Mouse (Mus musculus) mature B cell (primary cell): ENCODE results near the gene Mbl2.
"Not testable (repeated sequence)": the region's sequence is repeated elsewhere in the genome, so short reads cannot be mapped to it uniquely, and the experiment has no call there.

Experiments
- in situ Hi-C: fragments of 300-500 bp; cut with MboI; formaldehyde crosslinking; loops from 2 replicates; pipeline ENCODE4 v1.14.3; 2019

Mbl2 gene

GRCm38 (mm10) chr19:30232691-30233090 is at the start of gene Mbl2:
Gene Mbl2 (plus strand): TSS chr19:30232942.
- in situ Hi-C loops, result loop anchor here (25.0 kb wide), 1 partner anchor 1530 kb away; the partner anchor contains the start of gene Prkg1

GRCm38 (mm10) chr19:30185536-30185935 is 47.2 kb upstream of the Mbl2 start:
- in situ Hi-C loops, result no loop called here

GRCm38 (mm10) chr19:30187232-30187631 is 45.5 kb upstream of the Mbl2 start:
- in situ Hi-C loops, result no loop called here

- in situ Hi-C loops, result no loop called here
Observed at GRCm38 (mm10) chr19:30194999-30195398, 37.7 kb upstream of the Mbl2 start.

GRCm38 (mm10) chr19:30202177-30202576 is 30.6 kb upstream of the Mbl2 start:
- in situ Hi-C loops, result no loop called here

GRCm38 (mm10) chr19:30205159-30205816 is 27.5 kb upstream of the Mbl2 start:
- in situ Hi-C loops, result no loop called here

GRCm38 (mm10) chr19:30205874-30206273 is 26.9 kb upstream of the Mbl2 start:
- in situ Hi-C loops, result no loop called here

GRCm38 (mm10) chr19:30206981-30207380 is 25.8 kb upstream of the Mbl2 start:
- in situ Hi-C loops, result no loop called here

GRCm38 (mm10) chr19:30209006-30209405 is 23.7 kb upstream of the Mbl2 start:
- in situ Hi-C loops, result not testable (repeated sequence)

- in situ Hi-C loops, result no loop called here
Observed at GRCm38 (mm10) chr19:30214026-30214425, 18.7 kb upstream of the Mbl2 start.

GRCm38 (mm10) chr19:30215736-30216135 is 17.0 kb upstream of the Mbl2 start:
- in situ Hi-C loops, result not testable (repeated sequence)

- in situ Hi-C loops, result no loop called here
Observed at GRCm38 (mm10) chr19:30216186-30216585, 16.6 kb upstream of the Mbl2 start.

- in situ Hi-C loops, result no loop called here
Observed at GRCm38 (mm10) chr19:30217335-30217734, 15.4 kb upstream of the Mbl2 start.

- in situ Hi-C loops, result not testable (repeated sequence)
Observed at GRCm38 (mm10) chr19:30222593-30222992, 10.1 kb upstream of the Mbl2 start.

- in situ Hi-C loops, result loop anchor here (25.0 kb wide), 1 partner anchor 1533 kb away; the partner anchor contains the start of gene Prkg1
Observed at GRCm38 (mm10) chr19:30229477-30229876, 3.3 kb upstream of the Mbl2 start.

GRCm38 (mm10) chr19:30234416-30234815 is 1.7 kb downstream of the Mbl2 start:
- in situ Hi-C loops, result loop anchor here (25.0 kb wide), 1 partner anchor 1528 kb away; the partner anchor contains the start of gene Prkg1

GRCm38 (mm10) chr19:30247359-30247758 is 14.6 kb downstream of the Mbl2 start:
- in situ Hi-C loops, result loop anchor here (25.0 kb wide), 1 partner anchor 1515 kb away; the partner anchor contains the start of gene Prkg1

- in situ Hi-C loops, result loop anchor here (25.0 kb wide), 1 partner anchor 1513 kb away; the partner anchor contains the start of gene Prkg1
Observed at GRCm38 (mm10) chr19:30248822-30249221, 16.1 kb downstream of the Mbl2 start.

- in situ Hi-C loops, result no loop called here
Observed at GRCm38 (mm10) chr19:30252253-30252652, 19.5 kb downstream of the Mbl2 start.

GRCm38 (mm10) chr19:30256339-30256738 is 23.6 kb downstream of the Mbl2 start:
- in situ Hi-C loops, result no loop called here

- in situ Hi-C loops, result no loop called here
Observed at GRCm38 (mm10) chr19:30281125-30281524, 48.4 kb downstream of the Mbl2 start.

GRCm38 (mm10) chr19:30287899-30288490 is 55.3 kb downstream of the Mbl2 start:
- in situ Hi-C loops, result no loop called here
